Mouse (Mus musculus) right cerebral cortex, postnatal 4 days (tissue): ENCODE data around the gene Nono.
A peak's percentile ranks its signal among the peaks of the same experiment; 100 is the strongest.

ENCODE experiments used
- DNase-seq: peaks from one replicate; pipeline ENCODE4 v3.0.0-alpha.2; 2022

The Nono gene

GRCm38 (mm10) chrX:101486487-101487152 is 57.5 kb downstream of the Nono start:
- peak; percentile 26 for DNase-seq
